Mouse (Mus musculus): ENCODE measurements around the gene Dnase1. TPM values are rescaled to one million over a fixed set of nuclear protein-coding genes. Genes with fewer than 3 reads are reported as not detected.

Dnase1 gene
- polyA plus RNA-seq, 1 experiment from 2014 or later = 5.1 TPM

GRCm38 (mm10) chr16:4022719-4023118, 14.0 kb upstream of the Dnase1 start:
- no peaks in the 10 kb centered on the region for H3K36me3 ChIP-seq (ENCODE audit: control insufficient read depth, insufficient read depth, low read length)
- no peak for ATAC-seq (ENCODE audit: low read depth)
- no peak for DNase-seq (ENCODE audit: low spot score)
- H3K9me3 ChIP-seq (ENCODE audit: control insufficient read depth, low read length) = no peaks in the 10 kb centered on the region
- H3K4me1 ChIP-seq (ENCODE audit: control insufficient read depth, insufficient read depth, low read length) = no peaks in the 10 kb centered on the region
- 63% methylated on average over 4 of the region's 4 CpGs for WGBS
- H3K27ac ChIP-seq (replicated peaks; ENCODE audit: low read depth, low read length) = no peak overlapping the region
- no peak overlapping the region for H3K4me2 ChIP-seq (ENCODE audit: low read depth, low read length)
- no peaks in the 10 kb centered on the region for H3K27me3 ChIP-seq (replicated peaks; ENCODE audit: control insufficient read depth, insufficient read depth, low read length)
- no peak overlapping the region for H3K9ac ChIP-seq (ENCODE audit: low read depth, low read length)
- no peak overlapping the region for H3K4me3 ChIP-seq (ENCODE audit: low read depth, low read length)

- H3K27me3 ChIP-seq (replicated peaks; ENCODE audit: control insufficient read depth, insufficient read depth, low read length) = no peaks in the 10 kb centered on the region
- no peaks in the 10 kb centered on the region for H3K9me3 ChIP-seq (ENCODE audit: control insufficient read depth, low read length)
- WGBS = 63% methylated on average over 1 of the region's 1 CpGs
- H3K4me2 ChIP-seq (ENCODE audit: low read depth, low read length) = no peak overlapping the region
- no peaks in the 10 kb centered on the region for H3K4me1 ChIP-seq (ENCODE audit: control insufficient read depth, insufficient read depth, low read length)
- H3K27ac ChIP-seq (replicated peaks; ENCODE audit: low read depth, low read length) = no peak overlapping the region
- H3K4me3 ChIP-seq (ENCODE audit: low read depth, low read length) = no peak overlapping the region
- H3K36me3 ChIP-seq (ENCODE audit: control insufficient read depth, insufficient read depth, low read length) = no peaks in the 10 kb centered on the region
- no peak overlapping the region for H3K9ac ChIP-seq (ENCODE audit: low read depth, low read length)
- ATAC-seq (ENCODE audit: low read depth) (no peak), DNase-seq (ENCODE audit: low spot score) (no peak)
These were observed 10.1 kb upstream of the Dnase1 start for GRCm38 (mm10) chr16:4026672-4027071.

GRCm38 (mm10) chr16:4027211-4027610, 9.5 kb upstream of the Dnase1 start:
- no peak for DNase-seq (ENCODE audit: low spot score)
- Histone ChIP-seq H3K4me2 (ENCODE audit: low read depth, low read length) (no peak overlapping the region), H3K4me3 (ENCODE audit: low read depth, low read length) (no peak overlapping the region), H3K36me3 (ENCODE audit: control insufficient read depth, insufficient read depth, low read length) (no peaks in the 10 kb centered on the region), H3K9me3 (ENCODE audit: control insufficient read depth, low read length) (no peaks in the 10 kb centered on the region), H3K4me1 (ENCODE audit: control insufficient read depth, insufficient read depth, low read length) (no peaks in the 10 kb centered on the region), H3K27me3 (replicated peaks; ENCODE audit: control insufficient read depth, insufficient read depth, low read length) (no peaks in the 10 kb centered on the region), H3K27ac (replicated peaks; ENCODE audit: low read depth, low read length) (no peak overlapping the region), H3K9ac (ENCODE audit: low read depth, low read length) (no peak overlapping the region)
- ATAC-seq (ENCODE audit: low read depth) = no peak
- WGBS = 73% methylated on average over 3 of the region's 3 CpGs

- H3K4me3 ChIP-seq (ENCODE audit: low read depth, low read length) = no peak overlapping the region
- no peak for DNase-seq (ENCODE audit: low spot score)
- no peaks in the 10 kb centered on the region for H3K36me3 ChIP-seq (ENCODE audit: control insufficient read depth, insufficient read depth, low read length)
- H3K27ac ChIP-seq (replicated peaks; ENCODE audit: low read depth, low read length) = no peak overlapping the region
- 64% methylated on average over 5 of the region's 5 CpGs for WGBS
- H3K4me1 ChIP-seq (ENCODE audit: control insufficient read depth, insufficient read depth, low read length) = no peaks in the 10 kb centered on the region
- no peak overlapping the region for H3K9ac ChIP-seq (ENCODE audit: low read depth, low read length)
- H3K9me3 ChIP-seq (ENCODE audit: control insufficient read depth, low read length) = no peaks in the 10 kb centered on the region
- H3K27me3 ChIP-seq (replicated peaks; ENCODE audit: control insufficient read depth, insufficient read depth, low read length) = no peaks in the 10 kb centered on the region
- H3K4me2 ChIP-seq (ENCODE audit: low read depth, low read length) = no peak overlapping the region
- ATAC-seq (ENCODE audit: low read depth) = no peak
These were observed 7.3 kb upstream of the Dnase1 start for GRCm38 (mm10) chr16:4029371-4029841.

DNA sequence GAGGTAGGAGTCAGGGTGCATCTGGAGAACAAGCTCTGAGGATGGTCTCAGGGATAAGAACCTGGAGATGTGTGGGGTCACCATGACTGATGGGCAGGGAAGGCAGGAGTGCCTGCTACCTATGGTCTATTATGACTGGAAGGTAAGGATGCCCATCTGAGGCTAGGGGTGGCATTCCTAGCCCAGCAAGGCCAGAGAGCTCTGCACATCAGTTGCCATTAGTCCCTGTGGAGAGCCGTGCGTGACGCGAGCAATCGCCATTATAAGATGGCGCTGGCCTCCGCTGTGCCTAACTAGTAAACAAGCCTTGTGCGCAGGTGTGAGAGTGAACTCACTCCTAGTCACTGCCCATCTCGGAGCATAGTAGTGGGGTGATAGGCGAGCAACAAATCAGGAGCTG, 6.2 kb upstream of the Dnase1 start:
- Histone ChIP-seq H3K9me3 (ENCODE audit: control insufficient read depth, low read length) (no peaks in the 10 kb centered on the region), H3K4me2 (ENCODE audit: low read depth, low read length) (no peak overlapping the region), H3K27me3 (replicated peaks; ENCODE audit: control insufficient read depth, insufficient read depth, low read length) (no peaks in the 10 kb centered on the region), H3K9ac (ENCODE audit: low read depth, low read length) (no peak overlapping the region), H3K36me3 (ENCODE audit: control insufficient read depth, insufficient read depth, low read length) (no peaks in the 10 kb centered on the region), H3K4me1 (ENCODE audit: control insufficient read depth, insufficient read depth, low read length) (no peaks in the 10 kb centered on the region), H3K4me3 (ENCODE audit: low read depth, low read length) (no peak overlapping the region), H3K27ac (replicated peaks; ENCODE audit: low read depth, low read length) (no peak overlapping the region)
- WGBS = 89% methylated on average over 10 of the region's 10 CpGs
- ATAC-seq (ENCODE audit: low read depth) = no peak
- no peak for DNase-seq (ENCODE audit: low spot score)

DNA sequence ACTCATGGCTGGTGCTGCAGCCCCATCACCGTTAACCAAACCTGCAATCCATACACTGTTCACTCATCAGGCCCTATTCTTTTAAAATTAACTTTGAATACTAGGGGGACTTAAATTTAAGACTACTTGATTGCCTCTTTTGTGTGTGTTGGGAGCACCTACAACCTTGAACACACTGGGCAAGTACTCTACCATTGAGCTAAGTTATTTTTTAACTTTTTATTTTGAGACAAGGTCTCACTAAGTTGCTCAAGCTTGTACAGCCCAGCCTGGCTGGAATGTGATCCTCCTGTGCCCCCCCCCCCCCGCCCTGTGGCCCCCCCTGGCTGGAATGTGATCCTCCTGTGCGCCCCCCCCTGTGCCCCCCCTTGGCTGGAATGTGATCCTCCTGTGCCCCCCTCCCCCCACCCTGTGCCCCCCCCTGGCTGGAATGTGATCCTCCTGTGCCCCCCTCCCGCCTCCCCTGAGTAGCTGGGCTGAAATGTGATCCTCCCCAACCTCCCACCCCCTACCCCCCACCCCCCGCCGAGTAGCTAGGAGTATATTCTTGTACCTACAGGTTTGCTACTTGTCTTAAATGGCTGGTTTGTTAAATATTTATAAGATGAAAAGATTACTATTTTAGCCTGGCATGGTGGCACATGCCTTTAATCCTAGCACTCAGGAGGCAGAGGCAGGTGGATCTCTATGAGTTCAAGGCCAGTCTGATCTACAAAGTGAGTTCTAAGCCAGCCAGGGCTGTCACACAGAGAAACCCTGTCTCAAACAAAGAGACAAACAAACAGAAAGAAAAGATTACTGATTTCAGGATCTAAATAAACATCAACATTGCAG, 5.1 kb upstream of the Dnase1 start:
- no peak overlapping the region for H3K4me2 ChIP-seq (ENCODE audit: low read depth, low read length)
- no peaks in the 10 kb centered on the region for H3K36me3 ChIP-seq (ENCODE audit: control insufficient read depth, insufficient read depth, low read length)

DNA sequence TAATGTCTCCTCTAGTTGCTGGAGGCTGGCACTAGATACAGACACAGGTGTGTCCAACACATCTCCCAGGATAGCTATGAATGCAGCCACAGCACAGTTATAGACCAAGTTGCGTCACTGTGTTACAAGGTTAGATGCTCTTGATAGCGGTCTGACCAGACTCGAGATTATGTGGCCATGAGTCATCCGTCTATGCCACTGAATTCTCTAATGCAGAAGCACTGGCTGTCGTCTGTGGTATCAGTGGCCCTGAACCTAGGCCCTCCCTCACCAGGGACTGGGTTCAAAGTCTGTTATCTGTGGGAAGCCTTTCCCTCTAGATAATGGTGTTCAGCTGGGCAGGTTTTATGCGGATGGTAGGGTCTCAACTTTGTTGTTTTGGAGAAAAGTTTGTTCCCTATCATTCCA, 4.4 kb upstream of the Dnase1 start:
- H3K9ac ChIP-seq (ENCODE audit: low read depth, low read length) = no peak overlapping the region

More for the DNA sequence above, 5.1 kb upstream of the Dnase1 start:
- Histone ChIP-seq H3K9me3 (ENCODE audit: control insufficient read depth, low read length) (no peaks in the 10 kb centered on the region), H3K4me3 (ENCODE audit: low read depth, low read length) (no peak overlapping the region), H3K27me3 (replicated peaks; ENCODE audit: control insufficient read depth, insufficient read depth, low read length) (no peaks in the 10 kb centered on the region), H3K27ac (replicated peaks; ENCODE audit: low read depth, low read length) (no peak overlapping the region), H3K9ac (ENCODE audit: low read depth, low read length) (no peak overlapping the region), H3K4me1 (ENCODE audit: control insufficient read depth, insufficient read depth, low read length) (no peaks in the 10 kb centered on the region)
- DNase-seq (ENCODE audit: low spot score) (no peak), ATAC-seq (ENCODE audit: low read depth) (no peak)
- WGBS = 29% methylated on average over 4 of the region's 6 CpGs

GRCm38 (mm10) chr16:4033971-4034370, 2.8 kb upstream of the Dnase1 start:
- H3K4me2 ChIP-seq (ENCODE audit: low read depth, low read length) = no peak overlapping the region
- ATAC-seq (ENCODE audit: low read depth) = no peak
- no peak overlapping the region for H3K4me3 ChIP-seq (ENCODE audit: low read depth, low read length)
- no peak overlapping the region for H3K9ac ChIP-seq (ENCODE audit: low read depth, low read length)
- H3K4me1 ChIP-seq (ENCODE audit: control insufficient read depth, insufficient read depth, low read length) = no peaks in the 10 kb centered on the region
- DNase-seq (ENCODE audit: low spot score) = no peak
- WGBS = 82% methylated on average over 5 of the region's 5 CpGs
- H3K9me3 ChIP-seq (ENCODE audit: control insufficient read depth, low read length) = no peaks in the 10 kb centered on the region
- H3K27me3 ChIP-seq (replicated peaks; ENCODE audit: control insufficient read depth, insufficient read depth, low read length) = no peaks in the 10 kb centered on the region
- H3K36me3 ChIP-seq (ENCODE audit: control insufficient read depth, insufficient read depth, low read length) = peaks cover 22% of the 10 kb centered on the region
- H3K27ac ChIP-seq (replicated peaks; ENCODE audit: low read depth, low read length) = no peak overlapping the region

More for the DNA sequence above, 4.4 kb upstream of the Dnase1 start:
- no peak overlapping the region for H3K4me3 ChIP-seq (ENCODE audit: low read depth, low read length)
- H3K4me1 ChIP-seq (ENCODE audit: control insufficient read depth, insufficient read depth, low read length) = no peaks in the 10 kb centered on the region
- H3K4me2 ChIP-seq (ENCODE audit: low read depth, low read length) = no peak overlapping the region
- ATAC-seq (ENCODE audit: low read depth) (no peak), DNase-seq (ENCODE audit: low spot score) (no peak)
- H3K9me3 ChIP-seq (ENCODE audit: control insufficient read depth, low read length) = no peaks in the 10 kb centered on the region
- no peak overlapping the region for H3K27ac ChIP-seq (replicated peaks; ENCODE audit: low read depth, low read length)
- no peaks in the 10 kb centered on the region for H3K27me3 ChIP-seq (replicated peaks; ENCODE audit: control insufficient read depth, insufficient read depth, low read length)
- 86% methylated on average over 6 of the region's 6 CpGs for WGBS
- peaks cover 6% of the 10 kb centered on the region for H3K36me3 ChIP-seq (ENCODE audit: control insufficient read depth, insufficient read depth, low read length)

- Histone ChIP-seq H3K27me3 (replicated peaks; ENCODE audit: control insufficient read depth, insufficient read depth, low read length) (no peaks in the 10 kb centered on the region), H3K36me3 (ENCODE audit: control insufficient read depth, insufficient read depth, low read length) (peaks cover 27% of the 10 kb centered on the region), H3K4me2 (ENCODE audit: low read depth, low read length) (no peak overlapping the region), H3K9me3 (ENCODE audit: control insufficient read depth, low read length) (no peaks in the 10 kb centered on the region), H3K4me1 (ENCODE audit: control insufficient read depth, insufficient read depth, low read length) (no peaks in the 10 kb centered on the region), H3K27ac (replicated peaks; ENCODE audit: low read depth, low read length) (no peak overlapping the region), H3K4me3 (ENCODE audit: low read depth, low read length) (no peak overlapping the region), H3K9ac (ENCODE audit: low read depth, low read length) (no peak overlapping the region)
- DNase-seq (ENCODE audit: low spot score) = no peak
- WGBS = 87% methylated on average over 3 of the region's 3 CpGs
- no peak for ATAC-seq (ENCODE audit: low read depth)
These were observed 2.3 kb upstream of the Dnase1 start for GRCm38 (mm10) chr16:4034476-4034875.
